In genomic region chr7:75846942-75847341, GRCm38 (mm10) we compare ENCODE assay signal across 1 mouse cellular context.
TF ChIP-seq lines count a peak whose summit lies in the region.

No protein-coding gene starts in this region.

TF ChIP-seq in MEL, 35 proteins besides CTCF, POLR2A, EP300 and RAD21 (continued from another document):
- TF ChIP-seq MAZ (IDR thresholded peaks at IDR 0.05; ENCODE audit: low read depth, low read length) (no peak), ZMIZ1 (IDR thresholded peaks at IDR 0.05; ENCODE audit: low read depth, low read length) (no peak), TAL1 (IDR thresholded peaks at IDR 0.05; ENCODE audit: low read length) (no peak)
TF ChIP-seq in MEL: peak in this region for 0.
